Mouse (Mus musculus) heart, postnatal 0 days (tissue): ENCODE data around the gene Polm. TPM values are rescaled to one million over a fixed set of nuclear protein-coding genes. Genes with fewer than 3 reads are reported as not detected.

Source experiments
- ATAC-seq: fragments of 200-750 bp; cut with Nextera tagmentation; 2 replicates; pipeline ENCODE4 v1.8.0; 2017; ENCODE audit warnings: low read depth, moderate number of reproducible peaks, moderate library complexity; ENCODE audit not compliant: insufficient read depth
- DNase-seq: peaks from one replicate; pipeline ENCODE4 v3.0.0-alpha.2; 2016; ENCODE audit warnings: low spot score
- H3K27ac ChIP-seq: fragments of 300-500 bp; sonication (generic); 2 replicates; pipeline ENCODE4 v1.5.1; 2014; ENCODE audit warnings: low read depth, mild to moderate bottlenecking
- H3K27me3 ChIP-seq: fragments of 300-500 bp; sonication (generic); 2 replicates; pipeline ENCODE4 v1.6.1; 2014; ENCODE audit warnings: low read length, mixed read lengths; ENCODE audit not compliant: control insufficient read depth, insufficient read depth
- H3K36me3 ChIP-seq: fragments of 300-500 bp; sonication (generic); replicated peaks from 2 replicates; pipeline ENCODE4 v1.6.1; 2014; ENCODE audit warnings: low read length, mixed read lengths; ENCODE audit not compliant: control insufficient read depth, insufficient read depth
- H3K4me1 ChIP-seq: fragments of 300-500 bp; sonication (generic); 2 replicates; pipeline ENCODE4 v1.6.1; 2014; ENCODE audit warnings: antibody characterized with exemption; ENCODE audit not compliant: control insufficient read depth, insufficient read depth
- H3K4me2 ChIP-seq: fragments of 300-500 bp; sonication (generic); 2 replicates; pipeline ENCODE4 v1.6.1; 2014; ENCODE audit warnings: low read depth, mild to moderate bottlenecking, low read length, moderate library complexity
- H3K4me3 ChIP-seq: fragments of 300-500 bp; sonication (generic); 2 replicates; pipeline ENCODE4 v1.5.1; 2014; ENCODE audit warnings: low read depth, low read length
- H3K9ac ChIP-seq: fragments of 300-500 bp; sonication (generic); replicated peaks from 2 replicates; pipeline ENCODE4 v1.6.1; 2014; ENCODE audit warnings: low read depth, low read length, mixed read lengths
- H3K9me3 ChIP-seq: fragments of 300-500 bp; sonication (generic); replicated peaks from 2 replicates; pipeline ENCODE4 v1.6.1; 2016; ENCODE audit warnings: low read length; ENCODE audit not compliant: control insufficient read depth
- CTCF ChIP-seq: IDR thresholded peaks from 2 replicates; pipeline ENCODE4 v1.5.1; 2016; ENCODE audit warnings: antibody characterized with exemption, control low read depth, low read depth
- EP300 ChIP-seq: IDR thresholded peaks from 2 replicates; pipeline ENCODE4 v1.6.1; 2016; ENCODE audit warnings: antibody characterized with exemption, low read depth
- WGBS: fragments of 180-500 bp; shearing (Covaris S2); extraction: QIAGEN DNeasy Blood & Tissue Kit; methylation state at CpG from one replicate; pipeline ENCODE4 v1.1.7; 2014; 5-methylcytosine and 5-hydroxymethylcytosine counted together
- polyA plus RNA-seq: library from polyadenylated mRNA; unstranded; fragments of >200 nt; fragmentation: Nextera tagmentation; extraction: Ambion mirVana; gene quantifications from 2 replicates; pipeline ENCODE4 v1.2.1, GENCODE M21; 2015
- total RNA-seq: library from RNA; depleted of rRNA; stranded (reverse); fragments of >200 nt; gene quantifications from 2 replicates; pipeline ENCODE4 v1.2.3, GENCODE M21; 2014; ENCODE audit warnings: low replicate concordance

Gene Polm
- total and polyA plus RNA-seq, 2 experiments from 2014 or later: 3.7 to 4.4 TPM

GRCm38 (mm10) chr11:5799621-5800490 is 38.0 kb downstream of the Polm start:
- peaks cover 54% of the 10 kb centered on the region for H3K36me3 ChIP-seq
- ATAC-seq (no peak), DNase-seq (no peak)
- H3K27me3 ChIP-seq: no peaks in the 10 kb centered on the region
- no peak overlapping the region for H3K4me3 ChIP-seq
- H3K9ac ChIP-seq: no peak overlapping the region
- TF ChIP-seq CTCF: no peak
- TF ChIP-seq EP300: no peak
- no peaks in the 10 kb centered on the region for H3K9me3 ChIP-seq
- H3K4me1 ChIP-seq: peaks cover 26% of the 10 kb centered on the region
- H3K4me2 ChIP-seq: no peak overlapping the region
- 43% methylated on average over 17 of the region's 17 CpGs for whole genome bisulfite sequencing
- H3K27ac ChIP-seq: 0 out of 2 replicates have a peak overlapping the region, but pooled peaks have one; percentile 33

- DNase-seq: no peak
- H3K4me1 ChIP-seq: peaks cover 20% of the 10 kb centered on the region
These were observed 39.9 kb downstream of the Polm start for GRCm38 (mm10) chr11:5797928-5798327.

GRCm38 (mm10) chr11:5797371-5797770 is 40.4 kb downstream of the Polm start:
- ATAC-seq (no peak), DNase-seq (no peak)
- H3K9me3 ChIP-seq: no peaks in the 10 kb centered on the region
- no peak overlapping the region for H3K27ac ChIP-seq
- no peak overlapping the region for H3K4me3 ChIP-seq
- no peak overlapping the region for H3K4me2 ChIP-seq
- H3K27me3 ChIP-seq: no peaks in the 10 kb centered on the region
- TF ChIP-seq EP300 (no peak), CTCF (no peak)
- peaks cover 77% of the 10 kb centered on the region for H3K36me3 ChIP-seq
- no peak overlapping the region for H3K9ac ChIP-seq
- peaks cover 20% of the 10 kb centered on the region for H3K4me1 ChIP-seq
- 50% methylated on average over 11 of the region's 11 CpGs for WGBS

More at GRCm38 (mm10) chr11:5797928-5798327, 39.9 kb downstream of the Polm start:
- H3K4me2 ChIP-seq: no peak overlapping the region
- TF ChIP-seq CTCF (no peak), EP300 (no peak)
- no peak overlapping the region for H3K9ac ChIP-seq
- H3K36me3 ChIP-seq: peaks cover 72% of the 10 kb centered on the region
- 82% methylated on average over 5 of the region's 5 CpGs for WGBS
- no peak overlapping the region for H3K4me3 ChIP-seq
- no peak overlapping the region for H3K27ac ChIP-seq
- no peaks in the 10 kb centered on the region for H3K9me3 ChIP-seq
- ATAC-seq: no peak
- no peaks in the 10 kb centered on the region for H3K27me3 ChIP-seq

- 84% methylated on average over 15 of the region's 15 CpGs for WGBS
These were observed 40.9 kb downstream of the Polm start for GRCm38 (mm10) chr11:5796939-5797338.

GRCm38 (mm10) chr11:5795706-5796105 is 42.1 kb downstream of the Polm start:
- H3K4me2 ChIP-seq: no peak overlapping the region
- DNase-seq (peak; percentile 77), ATAC-seq (peak; percentile 89)
- H3K4me1 ChIP-seq: peaks cover 11% of the 10 kb centered on the region; the same call in 1 of the 2 replicates
- H3K9ac ChIP-seq: no peak overlapping the region
- peak; percentile 72; the same call in 1 of the 2 replicates for TF ChIP-seq EP300
- TF ChIP-seq CTCF: no peak
- 47% methylated on average over 7 of the region's 7 CpGs for WGBS
- H3K9me3 ChIP-seq: no peaks in the 10 kb centered on the region
- H3K36me3 ChIP-seq: peaks cover 83% of the 10 kb centered on the region
- no peaks in the 10 kb centered on the region for H3K27me3 ChIP-seq
- peak overlapping the region; percentile 72 for H3K27ac ChIP-seq
- H3K4me3 ChIP-seq: no peak overlapping the region

More at GRCm38 (mm10) chr11:5796939-5797338, 40.9 kb downstream of the Polm start:
- peaks cover 19% of the 10 kb centered on the region for H3K4me1 ChIP-seq
- no peak for ATAC-seq
- no peak for DNase-seq
- H3K9ac ChIP-seq: no peak overlapping the region
- no peak overlapping the region for H3K27ac ChIP-seq
- H3K36me3 ChIP-seq: peaks cover 81% of the 10 kb centered on the region
- H3K27me3 ChIP-seq: no peaks in the 10 kb centered on the region
- no peak overlapping the region for H3K4me3 ChIP-seq
- H3K9me3 ChIP-seq: no peaks in the 10 kb centered on the region
- TF ChIP-seq EP300 (no peak), CTCF (no peak)
- no peak overlapping the region for H3K4me2 ChIP-seq
